Mouse (Mus musculus) brain, embryonic 18.5 days (tissue): ENCODE data around the gene Sept12.
A peak's percentile ranks its signal among the peaks of the same experiment; 100 is the strongest.

ENCODE experiments used
- DNase-seq: peaks from one replicate; pipeline ENCODE4 v3.0.0-alpha.2; 2012; ENCODE audit warnings: low read depth, low spot score

Sept12 gene

DNA sequence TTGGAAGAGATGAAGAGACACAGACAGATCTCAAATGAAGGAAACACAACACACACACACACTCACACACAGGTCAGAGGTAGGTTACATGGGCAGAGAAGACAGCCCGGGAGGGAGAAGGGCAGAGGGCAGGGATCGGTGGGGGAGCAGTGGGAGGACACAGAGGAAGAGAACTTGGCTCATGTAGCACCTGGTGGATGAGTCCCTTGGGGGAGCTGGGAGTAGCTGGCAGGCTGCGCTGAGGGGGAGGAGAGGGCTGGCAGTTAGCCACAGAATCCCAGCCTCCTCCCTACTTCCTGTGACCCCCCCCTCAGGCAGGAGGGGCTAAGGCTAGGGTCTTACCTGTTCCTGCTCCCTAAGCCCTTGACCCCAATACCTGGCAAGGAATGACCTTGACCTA, at the start of gene Sept12:
Gene Sept12, minus strand, starts transcription at position 300 of the 400 bp plus-strand sequence.
- DNase-seq = no peak

DNA sequence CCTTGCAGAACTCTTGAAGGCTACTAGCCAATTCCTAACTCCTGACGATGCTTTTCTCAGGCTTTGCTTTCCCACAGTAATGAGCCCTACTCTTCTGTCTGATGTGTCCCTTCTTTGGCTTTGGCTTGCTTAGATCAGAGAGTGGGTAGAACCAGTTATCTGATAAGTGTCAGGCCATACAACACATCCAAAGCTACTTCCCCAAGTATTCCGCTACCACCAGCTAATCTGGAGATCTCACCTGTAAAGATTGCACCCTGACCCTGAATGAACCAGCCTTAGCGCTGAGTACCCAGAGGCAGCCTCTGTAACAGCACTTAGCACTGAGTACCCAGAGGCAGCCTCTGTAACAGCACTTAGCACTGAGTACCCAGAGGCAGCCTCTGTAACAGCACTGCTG, 47.7 kb upstream of the Sept12 start:
- no peak for DNase-seq

DNA sequence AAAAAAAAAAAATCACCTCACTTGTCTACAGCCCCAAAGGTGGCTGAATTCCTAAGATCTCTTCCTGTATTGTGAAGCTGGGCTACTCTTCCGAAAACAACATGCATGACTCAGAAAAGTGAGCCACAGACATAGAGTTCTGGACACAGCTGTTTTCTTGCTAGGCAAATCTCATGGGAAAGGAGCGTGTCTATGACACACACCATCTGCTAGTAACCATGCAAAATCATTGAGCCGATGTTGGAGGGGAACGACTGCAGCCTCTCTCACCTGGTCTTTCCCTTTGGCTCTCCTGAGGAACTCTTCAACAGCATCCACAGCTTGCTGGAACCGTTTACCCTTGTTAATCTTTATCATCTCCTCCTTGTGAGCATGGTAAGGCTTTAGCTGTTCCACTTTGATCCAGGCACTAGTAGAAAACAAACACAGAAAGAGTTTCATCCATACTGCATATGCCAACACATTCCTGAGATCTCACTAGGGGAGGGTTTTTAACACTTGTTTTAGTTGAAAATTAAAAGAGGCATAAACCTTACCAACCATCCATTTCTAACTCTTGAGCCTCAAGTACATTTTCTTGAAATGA, 39.1 kb upstream of the Sept12 start:
- DNase-seq = no peak

DNA sequence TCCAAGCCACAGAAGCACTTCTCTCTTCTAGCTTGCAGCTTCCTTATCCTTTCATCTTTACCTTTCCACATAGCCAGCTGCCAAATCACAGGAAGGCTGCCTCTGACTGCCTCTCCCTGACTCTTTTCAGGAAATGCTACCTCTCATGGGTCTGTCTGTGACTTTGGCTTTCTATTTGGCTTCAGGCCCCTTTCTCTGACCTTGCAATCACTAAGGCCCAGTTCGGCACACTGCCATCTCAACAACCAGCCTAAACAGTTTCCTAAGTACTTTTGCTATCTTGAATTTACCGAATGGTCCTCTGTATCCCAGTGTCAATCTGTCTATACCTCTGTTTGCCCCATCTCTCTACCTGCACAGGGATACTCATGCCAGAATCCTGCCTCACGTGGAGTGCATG, 37.9 kb upstream of the Sept12 start:
- DNase-seq = no peak

DNA sequence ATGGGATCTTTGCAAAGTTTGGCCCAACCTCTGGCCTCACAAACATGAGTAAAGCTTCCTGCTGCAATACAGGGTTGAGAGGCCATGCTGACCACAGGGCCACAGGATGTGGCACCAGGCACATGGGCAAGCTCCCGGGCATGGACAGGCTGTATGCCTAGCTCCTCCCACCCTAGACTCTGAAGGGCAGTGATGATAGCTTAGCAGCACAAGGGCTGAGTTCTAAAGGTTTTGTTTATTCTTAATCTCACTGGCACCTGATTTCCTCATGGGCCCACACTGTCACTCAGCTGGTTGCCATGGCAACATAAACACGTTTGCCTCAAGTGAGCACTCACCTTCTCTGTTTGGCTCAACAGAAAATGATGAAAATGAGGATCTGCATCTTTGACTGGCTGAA, 32.2 kb upstream of the Sept12 start:
- DNase-seq = no peak

DNA sequence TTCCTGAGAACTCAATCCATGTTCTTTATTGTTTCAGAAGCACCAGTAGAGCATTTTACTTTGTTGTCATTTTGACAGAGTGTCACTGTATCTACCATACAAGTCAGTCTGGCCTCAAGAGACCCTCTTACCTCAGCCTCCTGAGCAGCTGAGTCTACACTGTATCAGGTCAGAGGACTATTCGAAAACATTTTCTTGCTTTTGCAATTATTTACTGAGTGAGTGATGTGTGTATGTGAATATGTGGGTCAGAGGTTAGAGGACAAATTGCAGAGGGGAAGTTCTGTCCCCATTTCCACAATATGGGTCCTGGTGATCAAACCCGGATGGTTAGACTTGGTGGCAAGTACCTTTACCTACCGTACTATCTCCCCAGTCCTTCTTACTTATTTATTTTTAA, 26.4 kb upstream of the Sept12 start:
- DNase-seq = no peak

DNA sequence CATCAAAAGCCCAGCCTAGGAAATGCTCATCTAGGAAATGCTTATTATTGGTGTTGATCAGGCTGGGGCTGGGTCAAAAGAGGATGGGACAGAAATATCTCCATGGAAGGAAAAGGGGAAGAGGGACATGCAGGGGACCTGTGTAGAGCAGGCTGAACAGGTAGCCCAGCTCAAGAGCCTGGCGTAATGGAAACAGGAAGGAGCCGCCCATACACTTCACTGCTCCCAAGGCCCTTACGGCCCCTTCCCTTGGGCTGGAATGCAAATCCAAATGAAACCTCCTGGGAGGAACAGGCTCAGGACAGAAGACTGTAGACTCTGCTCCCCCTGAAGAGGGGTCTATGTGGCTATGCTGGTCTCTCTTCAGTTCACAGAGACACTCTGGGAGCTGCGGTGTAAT, 16.9 kb upstream of the Sept12 start:
- DNase-seq = no peak

DNA sequence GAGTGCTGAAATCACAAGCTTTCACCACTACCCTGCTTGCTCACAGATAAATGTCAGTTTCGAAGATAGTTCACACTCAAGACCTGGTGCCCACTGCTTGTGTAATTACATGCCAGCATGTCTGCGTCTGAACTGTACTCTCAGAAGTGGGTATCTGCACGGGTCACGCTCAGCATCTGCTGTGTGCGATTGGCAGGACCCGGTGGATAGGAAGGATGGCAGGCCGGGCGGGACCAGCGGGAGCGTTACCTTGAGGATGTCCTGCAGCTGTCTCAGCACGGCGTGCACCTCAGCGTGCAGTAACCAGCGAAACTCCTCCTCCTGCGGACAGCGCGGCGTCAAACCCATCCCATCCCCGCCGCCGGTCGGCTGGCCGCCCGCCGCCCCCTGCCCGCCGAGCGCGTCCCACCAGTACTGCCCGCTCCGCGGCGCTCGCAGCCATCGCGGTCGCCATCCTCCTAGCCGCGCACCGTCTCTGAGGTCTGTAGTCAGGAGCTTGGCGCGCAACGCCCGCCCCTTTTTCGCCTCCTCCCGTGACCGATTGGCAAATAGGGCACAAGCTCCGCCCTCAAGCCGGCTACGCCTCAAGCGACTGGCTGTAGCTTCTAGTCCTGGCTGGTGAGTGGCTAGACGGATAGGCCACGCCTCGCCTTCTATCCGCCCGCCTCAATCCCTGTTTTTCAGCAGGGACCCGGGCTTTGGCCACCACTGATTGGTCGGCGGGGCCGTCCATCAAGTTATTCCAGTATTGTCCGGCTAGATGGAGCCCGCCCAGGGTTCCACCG, 15.6 kb upstream of the Sept12 start, which contains the start of gene Rogdi:
Gene Rogdi, minus strand, starts transcription at position 500 of the 785 bp plus-strand sequence.
- peak; percentile 98 for DNase-seq

DNA sequence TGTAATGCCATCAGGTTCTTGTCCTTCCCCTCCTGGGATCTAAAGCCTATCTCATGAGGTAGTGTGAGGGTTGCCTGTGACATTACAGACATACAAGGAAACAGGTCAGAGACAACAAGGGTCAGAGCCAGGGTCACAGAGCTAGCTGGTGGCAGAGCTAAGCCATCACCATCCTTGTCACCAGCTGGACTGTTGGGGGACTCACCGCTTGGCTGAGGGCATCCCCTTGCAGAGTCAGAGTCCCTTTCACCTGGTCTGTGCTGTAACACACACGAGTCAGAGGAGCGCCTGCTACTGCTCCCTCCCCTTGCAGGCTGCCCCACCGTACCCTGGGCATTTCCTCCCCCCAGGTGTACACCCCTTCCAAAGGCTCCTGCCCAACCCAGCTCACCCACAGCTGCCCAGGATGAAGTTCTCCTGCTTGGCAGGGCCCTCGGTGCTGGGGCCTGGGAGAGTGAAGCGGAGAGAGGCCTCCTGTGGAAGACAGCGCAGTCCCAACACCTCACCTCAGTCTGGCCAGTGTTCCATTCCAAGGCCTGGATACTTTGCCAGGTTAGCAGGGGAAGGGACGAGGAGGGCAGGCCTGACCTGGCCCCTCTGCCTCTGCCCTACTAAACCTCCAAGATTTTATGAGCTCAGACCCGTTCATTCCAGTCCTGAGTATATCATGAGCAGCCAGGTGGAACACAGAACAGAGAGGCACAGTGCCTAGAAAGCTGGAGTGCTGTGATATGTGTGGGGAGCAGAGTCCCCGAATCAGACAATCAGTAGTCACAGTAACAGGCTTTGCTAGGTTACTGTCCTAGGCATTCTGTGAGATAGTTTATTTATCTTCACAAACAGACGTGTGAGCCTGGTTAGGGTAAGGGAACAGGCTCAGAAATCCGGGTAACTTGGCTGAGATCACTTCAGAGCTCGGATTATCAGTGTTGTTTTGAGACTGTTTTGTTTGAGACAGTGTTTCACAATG, 14.7 kb upstream of the Sept12 start:
- DNase-seq = no peak

DNA sequence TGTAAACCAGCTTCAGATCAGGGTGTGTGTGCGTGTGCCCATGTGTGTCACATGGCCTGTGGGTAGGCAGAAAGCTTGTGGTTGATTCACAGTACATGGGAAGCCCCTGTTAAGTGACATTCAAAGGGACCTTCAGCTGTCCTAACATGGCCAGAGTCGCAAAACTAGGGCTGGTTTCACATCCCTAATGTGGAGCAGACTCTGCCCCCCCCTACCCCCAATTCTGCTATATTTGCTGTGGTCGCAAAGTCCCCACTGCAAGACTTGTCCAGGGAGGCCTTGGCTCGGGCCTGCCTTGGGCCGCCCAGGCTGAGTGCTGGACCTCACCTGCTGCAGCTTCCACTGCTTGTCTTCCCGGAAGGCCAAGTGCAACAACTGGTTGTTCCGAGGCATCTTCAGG, 13.6 kb upstream of the Sept12 start:
- no peak for DNase-seq

DNA sequence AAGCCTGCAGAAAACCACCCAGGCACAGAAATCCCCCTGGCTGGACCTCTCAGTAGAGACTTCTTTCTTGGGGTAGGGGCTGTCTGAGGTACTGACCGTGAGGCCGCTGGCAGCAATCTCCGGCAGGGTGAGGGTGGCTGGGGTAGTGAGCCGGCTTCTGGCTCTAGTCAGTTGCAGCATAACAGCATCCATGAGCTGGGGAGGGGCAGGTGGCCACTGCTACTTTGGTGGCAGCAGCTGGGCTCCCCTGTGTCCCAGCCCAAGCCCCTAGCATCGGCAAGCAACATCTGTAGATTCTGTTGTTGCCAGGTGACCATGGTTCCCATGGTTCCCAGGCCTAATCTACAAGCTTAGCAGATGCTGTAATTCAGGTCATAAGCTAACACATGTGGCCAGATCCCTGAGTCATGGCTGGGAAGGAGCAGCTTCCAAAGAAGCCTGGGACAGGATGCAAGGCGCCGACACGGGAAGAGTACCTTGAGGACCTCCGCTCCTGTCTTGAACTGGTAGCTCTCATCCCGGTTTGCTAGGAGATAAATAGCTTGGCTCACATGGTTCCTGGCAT, 12.8 kb upstream of the Sept12 start:
- no peak for DNase-seq

DNA sequence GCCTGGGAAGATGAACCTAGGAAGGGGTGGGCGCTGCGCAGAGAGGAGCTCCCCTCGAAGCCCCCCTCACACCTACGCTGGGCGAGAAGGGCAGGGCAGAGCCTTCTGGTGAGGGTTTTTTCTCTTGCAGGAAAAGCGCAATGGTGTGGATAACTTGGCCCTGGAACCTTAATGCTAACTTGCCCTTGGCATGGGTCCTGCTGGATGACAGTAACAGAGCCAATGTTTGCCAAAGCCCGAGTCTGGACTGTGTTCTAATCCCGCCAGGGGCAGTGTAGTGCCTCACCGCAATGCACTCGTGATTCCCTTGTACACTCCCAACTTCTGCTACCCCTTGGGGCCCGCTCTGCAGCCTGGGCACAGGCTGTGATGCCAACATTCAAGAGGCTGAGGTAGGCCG, 10.4 kb upstream of the Sept12 start:
- DNase-seq = no peak

DNA sequence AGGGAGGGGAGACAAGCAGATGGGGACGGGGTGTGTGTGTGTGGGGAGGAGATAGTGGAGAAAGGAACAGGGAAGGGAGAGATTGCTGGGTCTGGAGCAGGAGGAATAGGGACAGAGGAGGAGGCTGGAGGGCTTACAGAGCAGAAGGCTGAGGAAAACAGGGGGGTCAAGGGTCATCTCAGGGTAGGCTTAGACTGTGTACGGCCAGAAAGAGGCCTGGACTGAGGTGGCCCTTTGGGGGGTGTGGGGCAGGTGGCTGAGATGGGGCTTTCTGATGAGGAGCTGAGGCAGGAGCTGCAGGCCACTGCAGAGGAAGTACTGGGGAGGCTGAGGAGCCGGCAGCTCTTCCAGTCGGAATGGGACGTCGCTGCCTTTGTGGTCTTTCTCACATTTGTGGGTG, 9.8 kb upstream of the Sept12 start:
- DNase-seq = no peak

DNA sequence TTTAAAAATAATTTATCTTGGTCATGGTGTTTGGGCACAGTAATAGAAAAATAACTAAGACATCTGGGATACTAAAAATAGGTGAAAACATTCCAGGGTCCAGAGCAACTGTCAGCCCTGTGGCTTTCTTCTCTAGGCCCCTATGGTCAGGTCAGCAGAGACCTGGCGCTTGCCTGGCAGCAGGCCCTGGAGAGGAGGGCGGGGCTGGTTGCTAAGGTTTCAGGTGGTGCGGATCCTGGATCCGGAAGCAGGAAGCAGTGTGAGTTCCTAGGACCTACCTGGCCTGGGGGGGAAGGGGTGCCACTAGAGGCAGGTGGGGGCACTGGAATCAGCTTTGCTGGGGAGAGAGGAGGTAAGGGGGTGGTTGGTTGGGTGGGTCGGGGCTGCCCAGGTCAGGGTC, 9.4 kb upstream of the Sept12 start, which contains the start of gene Smim22:
Gene Smim22, plus strand, starts transcription at position 222 of the 400 bp plus-strand sequence.
- DNase-seq = no peak

DNA sequence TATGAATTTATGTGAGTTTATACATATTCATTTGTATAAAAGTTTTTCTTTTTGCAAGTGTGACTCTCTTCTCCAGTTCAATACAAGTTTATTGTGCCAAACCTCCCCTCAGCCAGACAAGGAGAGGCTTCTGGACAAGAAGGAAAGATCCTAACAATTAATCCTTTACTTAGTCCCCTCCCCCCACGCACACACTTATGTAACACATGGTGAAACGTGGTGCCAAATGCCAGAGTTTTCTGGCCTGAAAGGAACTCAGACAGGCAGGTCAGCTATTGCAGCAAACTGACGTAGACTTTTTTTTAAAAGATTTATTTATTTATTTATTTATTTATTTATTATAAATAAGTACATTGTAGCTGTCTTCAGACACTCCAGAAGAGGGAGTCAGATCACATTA, 3.0 kb upstream of the Sept12 start:
- DNase-seq = no peak

DNA sequence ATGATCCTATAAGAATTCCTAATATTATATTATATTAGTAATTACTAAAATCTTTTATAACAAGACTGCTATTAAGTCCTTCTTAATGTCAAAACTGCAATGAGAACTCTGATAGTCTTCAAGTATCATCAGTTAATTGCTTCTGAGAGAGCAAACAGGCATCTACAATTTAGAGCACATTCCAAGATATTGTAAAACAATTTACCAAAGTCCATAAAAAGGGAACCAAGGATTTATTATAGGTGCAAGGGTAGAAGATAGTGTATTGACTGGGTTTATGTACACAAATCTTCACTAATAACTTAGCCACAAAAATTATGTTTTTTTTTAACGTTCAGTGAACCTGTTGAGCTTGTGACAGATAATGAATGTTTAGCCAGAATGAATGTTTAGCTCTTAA, 1.3 kb upstream of the Sept12 start:
- DNase-seq = no peak

DNA sequence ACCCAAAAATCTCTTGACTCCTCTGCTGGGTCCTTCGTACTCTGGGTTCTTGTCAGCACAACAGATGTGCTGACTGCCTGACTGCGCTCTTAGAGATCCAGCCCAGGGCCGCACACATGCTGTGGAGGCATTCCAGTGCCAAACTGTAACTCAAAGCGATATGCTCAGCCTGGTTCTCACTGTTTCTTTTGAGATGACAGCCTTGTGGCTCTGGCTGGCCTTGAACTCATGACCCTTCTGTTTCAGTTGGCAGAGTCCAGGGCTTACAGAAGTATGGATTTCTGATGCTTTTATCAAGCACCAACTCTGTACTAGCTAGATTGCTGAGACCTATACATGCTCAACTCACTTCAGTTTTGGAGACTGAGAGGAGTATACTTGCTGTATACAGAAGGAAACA, 4.4 kb downstream of the Sept12 start:
- DNase-seq = no peak

DNA sequence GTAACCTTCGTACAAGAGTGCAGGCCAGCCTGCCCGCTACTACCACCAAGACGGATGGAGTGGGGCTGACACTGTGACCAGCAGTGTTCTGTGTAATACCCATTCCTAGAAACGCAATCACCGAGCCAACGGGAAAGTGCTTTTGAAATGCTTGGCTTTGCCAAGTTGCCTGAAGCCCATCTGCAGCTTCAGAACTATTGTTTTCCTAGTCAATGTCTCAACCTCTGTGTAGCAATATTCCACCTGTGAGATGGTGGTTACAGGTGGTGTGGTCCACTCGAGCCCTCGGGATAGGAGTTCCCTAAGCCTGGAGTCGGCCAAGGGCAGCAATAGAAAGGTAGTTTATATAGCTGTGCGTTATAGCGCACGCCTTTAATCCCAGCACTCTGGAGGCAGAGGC, 12.9 kb downstream of the Sept12 start:
- DNase-seq = no peak

DNA sequence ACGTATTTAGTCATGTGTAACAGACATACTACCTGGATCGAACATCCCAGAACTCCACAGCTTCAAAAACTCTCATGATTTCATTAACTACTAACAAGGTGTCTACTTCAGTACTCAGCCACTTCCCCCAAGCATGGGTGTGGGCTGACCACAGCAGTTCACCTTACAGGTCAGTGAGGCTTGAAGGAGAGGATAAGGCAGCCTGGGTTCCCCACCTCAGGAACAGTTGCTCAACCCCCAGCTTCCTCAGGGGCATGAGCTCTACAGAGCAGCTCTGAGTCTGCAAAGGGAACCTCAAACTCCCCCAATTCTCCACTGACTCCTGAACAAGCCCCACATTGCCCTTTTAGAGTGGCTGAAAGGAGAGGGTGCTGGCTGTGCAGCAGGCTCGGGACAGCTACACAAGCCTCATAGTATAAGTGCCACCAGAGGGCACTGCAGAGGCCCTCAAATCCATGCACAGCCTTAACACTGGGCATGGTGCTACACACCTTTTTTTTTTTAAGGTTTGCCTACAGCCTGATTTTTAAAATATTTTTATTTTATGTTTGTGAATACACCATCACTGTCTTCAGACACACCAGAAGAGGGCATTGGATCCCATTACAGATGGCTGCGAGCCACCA, 17.8 kb downstream of the Sept12 start:
- DNase-seq = no peak

DNA sequence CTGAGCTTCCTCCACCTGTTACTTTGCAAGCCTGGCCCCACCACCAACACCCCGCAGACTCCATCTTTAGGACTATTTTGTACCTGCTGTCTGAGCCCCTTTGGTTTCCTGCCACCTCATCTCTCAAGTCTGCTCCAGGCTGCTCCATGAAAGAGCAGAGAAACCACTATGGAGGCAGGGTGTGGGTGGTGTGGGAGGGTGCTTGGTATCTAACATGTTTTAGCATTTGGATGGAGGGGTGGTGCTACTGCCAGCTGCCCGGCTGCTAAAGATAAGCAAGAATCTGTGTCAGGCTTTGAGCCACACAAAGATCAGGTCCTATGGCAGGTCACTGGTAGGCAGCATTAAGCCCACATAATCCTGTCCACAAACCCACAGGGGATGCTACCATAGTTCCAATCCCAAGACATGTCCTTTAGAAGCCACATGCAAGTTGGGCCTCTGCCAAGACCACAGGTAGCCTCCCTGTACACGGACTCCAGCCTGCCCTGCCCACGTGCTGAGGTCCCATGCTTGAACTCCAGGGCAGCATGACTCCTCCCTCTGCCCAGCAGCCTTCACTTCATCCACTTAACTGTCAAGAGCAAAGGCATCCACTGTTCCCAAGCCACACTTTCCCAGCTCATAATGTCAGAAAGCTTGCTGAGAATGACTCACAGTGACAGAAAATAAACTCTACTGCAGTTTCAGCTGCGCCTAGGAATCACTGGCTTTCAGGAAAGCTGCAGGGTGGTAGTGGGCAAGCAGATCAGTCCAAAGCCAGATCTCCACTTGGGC, 19.2 kb downstream of the Sept12 start:
- DNase-seq = no peak

DNA sequence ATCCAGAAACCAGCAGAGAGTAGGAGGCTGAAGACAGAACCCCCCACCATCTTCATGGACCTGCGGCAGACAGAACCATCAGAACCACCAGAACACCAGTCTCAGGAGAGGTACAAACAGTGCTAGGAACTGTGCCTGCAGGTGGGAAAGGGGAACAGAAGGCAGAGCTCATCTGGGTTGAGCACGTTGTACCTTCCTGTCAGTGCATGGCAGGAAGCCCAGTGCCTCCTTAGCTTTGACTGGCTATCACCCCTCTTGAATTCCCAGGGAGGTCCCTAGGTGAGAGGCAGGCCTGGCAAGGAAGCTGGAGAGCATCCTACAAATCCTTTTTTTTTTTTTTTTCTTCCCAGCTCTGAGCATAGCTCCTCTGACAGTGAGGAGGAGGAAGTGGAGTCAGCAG, 21.5 kb downstream of the Sept12 start:
- DNase-seq = no peak
